Mouse (Mus musculus) spleen, postnatal 10 days (tissue): ENCODE results near the gene Tbc1d10a.

Experiments used
- DNase-seq, 2 experiments: peaks; one replicate each; pipeline ENCODE4 v3.0.0; 2021 to 2022; ENCODE audit warnings: low spot score in 2 of 2

Gene Tbc1d10a

GRCm38 (mm10) chr11:4215061-4215460 is 28.5 kb downstream of the Tbc1d10a start:
- no peak for DNase-seq

- no peak for DNase-seq
Observed at GRCm38 (mm10) chr11:4216248-4217000, 29.8 kb downstream of the Tbc1d10a start.

GRCm38 (mm10) chr11:4217914-4218629 is 31.5 kb downstream of the Tbc1d10a start, which contains the start of gene Castor1:
Gene Castor1, plus strand, starts transcription at chr11:4218225.
- DNase-seq = peak; percentile 85 to 93

GRCm38 (mm10) chr11:4218637-4219036 is 32.0 kb downstream of the Tbc1d10a start:
- DNase-seq = no peak

- DNase-seq = peak in 1 of 2 experiments; percentile 62
Observed at GRCm38 (mm10) chr11:4219317-4219751, 32.7 kb downstream of the Tbc1d10a start.

- DNase-seq = no peak
Observed at GRCm38 (mm10) chr11:4219908-4220307, 33.3 kb downstream of the Tbc1d10a start.

- DNase-seq = peak; percentile 91 to 94
Observed at GRCm38 (mm10) chr11:4220443-4221400, 34.1 kb downstream of the Tbc1d10a start.

- no peak for DNase-seq
Observed at GRCm38 (mm10) chr11:4222046-4222950, 35.7 kb downstream of the Tbc1d10a start.

GRCm38 (mm10) chr11:4223393-4224188 is 37.0 kb downstream of the Tbc1d10a start:
- DNase-seq = peak in 1 of 2 experiments; percentile 52

GRCm38 (mm10) chr11:4224223-4224622 is 37.6 kb downstream of the Tbc1d10a start:
- no peak for DNase-seq

GRCm38 (mm10) chr11:4226569-4227325 is 40.2 kb downstream of the Tbc1d10a start:
- DNase-seq = no peak

GRCm38 (mm10) chr11:4228463-4228862 is 41.9 kb downstream of the Tbc1d10a start:
- DNase-seq = no peak

GRCm38 (mm10) chr11:4229841-4230240 is 43.3 kb downstream of the Tbc1d10a start:
- DNase-seq = no peak

- DNase-seq = no peak
Observed at GRCm38 (mm10) chr11:4231435-4231834, 44.8 kb downstream of the Tbc1d10a start.

GRCm38 (mm10) chr11:4232644-4233043 is 46.1 kb downstream of the Tbc1d10a start:
- DNase-seq = no peak

GRCm38 (mm10) chr11:4235052-4235655 is 48.6 kb downstream of the Tbc1d10a start:
- DNase-seq = no peak

GRCm38 (mm10) chr11:4235665-4236545 is 49.3 kb downstream of the Tbc1d10a start, which contains the start of gene Osm:
Gene Osm, plus strand, starts transcription at chr11:4236420.
- peak; percentile 53 to 70 for DNase-seq
